Mouse (Mus musculus) myocyte (in vitro differentiated cells): ENCODE results near the gene Hipk2.

Experiments
- E2F4 ChIP-seq: IDR thresholded peaks from one replicate; pipeline ENCODE4 v1.6.1; 2011; ENCODE audit warnings: mild to moderate bottlenecking, control low read depth, moderate library complexity; ENCODE audit not compliant: insufficient read depth
- MYOD1 ChIP-seq, 3 experiments: IDR thresholded peaks; one replicate each; pipeline ENCODE4 v1.6.1; 2011; ENCODE audit warnings: control low read depth in 2 of 3, low read depth in 2 of 3, mild to moderate bottlenecking in 2 of 3, moderate library complexity in 1 of 3; ENCODE audit not compliant: insufficient read length in 2 of 3, control insufficient read depth in 1 of 3
- POLR2A ChIP-seq: IDR thresholded peaks from one replicate; pipeline ENCODE4 v1.6.1; 2011; ENCODE audit warnings: low read depth, mild to moderate bottlenecking, control low read depth, moderate library complexity; ENCODE audit not compliant: insufficient read length
- POLR2AphosphoS2 ChIP-seq: IDR thresholded peaks from one replicate; pipeline ENCODE4 v1.6.1; 2011; ENCODE audit warnings: low read depth, control low read depth; ENCODE audit not compliant: insufficient read length
- SRF ChIP-seq: IDR thresholded peaks from one replicate; pipeline ENCODE4 v1.6.1; 2011; ENCODE audit warnings: low read depth; ENCODE audit not compliant: control insufficient read depth, insufficient read length

DNA sequence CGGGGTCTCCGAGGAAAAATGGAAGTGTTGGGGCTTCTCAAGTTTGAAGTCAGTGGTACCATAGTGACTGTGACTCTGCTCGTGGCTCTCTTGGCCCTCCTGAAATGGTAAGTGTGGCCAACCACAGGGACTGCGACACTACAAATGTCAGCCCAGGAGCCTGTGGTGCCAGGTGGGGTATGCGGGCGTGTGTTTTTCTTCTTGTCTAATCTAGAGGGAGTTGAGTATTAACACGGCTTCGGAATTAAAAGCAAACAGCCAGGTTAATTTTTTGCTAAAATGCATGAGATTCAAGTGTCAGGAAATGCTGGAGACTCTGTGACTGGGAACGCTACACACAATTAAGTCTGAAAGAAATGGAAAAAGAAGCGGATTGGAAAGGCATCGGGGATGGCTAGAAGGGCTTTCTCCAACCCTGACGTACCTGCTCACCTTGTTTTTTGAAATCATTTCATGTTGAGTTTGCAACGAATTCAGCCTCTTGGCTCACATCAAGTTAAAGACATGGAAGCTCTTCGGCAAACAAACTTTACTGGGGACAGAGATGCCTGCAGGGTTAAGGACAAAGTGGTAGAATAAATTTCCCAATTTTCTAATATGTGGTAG is 43.3 kb upstream of the Hipk2 start:
- TF ChIP-seq POLR2AphosphoS2 (no peak), MYOD1 (IDR thresholded peaks at IDR 0.05; ENCODE audit: control insufficient read depth in 1 of 3, insufficient read length in 2 of 3, low read depth in 2 of 3) (no peak), E2F4 (no peak), POLR2A (no peak), SRF (no peak)
